Mouse (Mus musculus): ENCODE data around the gene Gm16381.
"Not testable (repeated sequence)": the region's sequence is repeated elsewhere in the genome, so short reads cannot be mapped to it uniquely, and the experiment has no call there.

DNA sequence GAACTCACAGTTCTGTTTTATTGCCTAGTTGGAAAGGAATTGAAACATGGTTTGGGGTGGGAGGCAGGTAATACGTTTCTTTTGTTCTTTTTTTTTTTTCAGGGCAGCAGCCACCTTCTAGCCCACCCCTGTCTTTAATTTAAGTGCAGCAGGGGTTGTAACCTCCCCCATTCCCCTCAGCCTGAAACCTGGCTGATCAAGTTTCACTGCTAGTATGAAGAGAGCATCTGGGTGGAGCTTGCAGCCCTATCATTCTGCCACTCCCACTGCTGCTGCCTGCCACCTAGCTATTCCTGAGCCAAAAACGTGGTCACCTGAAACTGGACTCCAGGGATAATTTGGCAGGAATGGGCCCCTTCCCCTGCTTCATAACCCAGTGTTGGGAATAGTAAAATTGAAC is 43.0 kb downstream of the Gm16381 start:
- not testable (repeated sequence) for TF ChIP-seq CTCF (IDR thresholded peaks at IDR 0.05; ENCODE audit: borderline replicate concordance, extremely low read depth, insufficient read depth, insufficient read length); POLR2A (IDR thresholded peaks at IDR 0.05; ENCODE audit: borderline replicate concordance, extremely low read depth, insufficient read depth, insufficient read length, poor library complexity, severe bottlenecking)

Data from brain, embryonic 14.5 days (tissue).